Mouse (Mus musculus): Measurements from ENCODE around the gene Klk1b16. TPM values are rescaled to one million over a fixed set of nuclear protein-coding genes. Genes with fewer than 3 reads are reported as not detected.
"Not testable (repeated sequence)": the region's sequence is repeated elsewhere in the genome, so short reads cannot be mapped to it uniquely, and the experiment has no call there.

Klk1b16 gene
- not detected in 2 replicates for polyA plus RNA-seq (2015; fragmentation: Nextera tagmentation; extraction: Ambion mirVana)

DNA sequence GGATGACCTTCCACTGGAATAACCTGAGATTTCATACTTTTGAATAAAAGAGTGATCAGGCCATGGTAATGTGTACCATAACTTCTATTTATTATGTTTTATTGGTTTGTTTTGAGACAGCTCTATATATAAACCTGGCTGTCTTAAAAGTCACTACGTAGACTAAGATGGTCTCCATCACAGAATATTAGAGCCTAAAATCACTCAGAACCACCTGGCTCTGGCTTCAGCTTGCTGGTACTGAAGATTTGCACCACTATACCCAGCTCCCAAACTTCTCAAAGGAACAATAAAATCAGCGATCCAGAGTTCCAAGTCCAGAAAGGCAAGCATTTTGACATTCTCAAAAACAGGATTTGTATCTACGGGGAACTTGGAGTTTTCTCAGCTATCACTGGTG lies at the start of gene Klk1b16:
Gene Klk1b16 (plus strand): TSS at position 301 of the 400 bp plus-strand sequence.
- Histone ChIP-seq H3K4me3 (ENCODE audit: low read depth, low read length) (no peak within 1 kb of the TSS), H3K9ac (ENCODE audit: low read depth, low read length) (no peak within 1 kb of the TSS), H3K36me3 (ENCODE audit: control insufficient read depth, insufficient read depth) (no peaks in the 10 kb centered on the region), H3K27ac (ENCODE audit: low read depth, low read length) (no peak within 1 kb of the TSS), H3K4me1 (replicated peaks; ENCODE audit: control insufficient read depth, insufficient read depth, low read length) (no peaks in the 10 kb centered on the region), H3K4me2 (replicated peaks; ENCODE audit: low read depth) (no peak within 1 kb of the TSS), H3K27me3 (replicated peaks; ENCODE audit: control insufficient read depth, insufficient read depth, low read length) (no peaks in the 10 kb centered on the region), H3K9me3 (ENCODE audit: control insufficient read depth) (no peaks in the 10 kb centered on the region)
- no peak for ATAC-seq
- no peak for TF ChIP-seq CTCF (IDR thresholded peaks at IDR 0.05; ENCODE audit: low read depth)
- WGBS: 90% methylated on average over 3 of the region's 3 CpGs

DNA sequence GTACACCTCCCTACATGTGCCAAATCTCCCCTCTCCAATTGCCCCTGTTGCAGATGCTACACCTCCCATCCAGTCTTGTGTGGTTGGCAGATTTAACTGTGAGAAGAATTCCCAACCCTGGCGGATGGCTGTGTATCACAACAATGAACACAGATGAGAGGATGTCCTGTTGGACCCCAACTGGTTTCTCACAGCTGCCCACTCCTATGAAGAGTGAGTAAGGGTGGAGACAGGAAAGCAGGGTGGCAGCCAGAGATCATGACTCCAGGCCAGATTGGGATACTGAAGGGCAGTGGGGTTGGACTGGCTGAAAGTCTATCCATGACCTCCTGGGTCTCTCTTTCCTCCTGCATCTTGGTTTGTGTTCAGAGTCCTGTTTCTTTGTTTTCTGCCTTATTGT lies 40.5 kb upstream of the Klk1b16 start:
- H3K4me1 ChIP-seq (replicated peaks; ENCODE audit: control insufficient read depth, insufficient read depth, low read length): no peaks in the 10 kb centered on the region
- WGBS: 89% methylated on average over 1 of the region's 1 CpGs
- no peak overlapping the region for H3K27ac ChIP-seq (ENCODE audit: low read depth, low read length)
- no peak for ATAC-seq
- H3K4me3 ChIP-seq (ENCODE audit: low read depth, low read length): no peak overlapping the region
- H3K9ac ChIP-seq (ENCODE audit: low read depth, low read length): no peak overlapping the region
- H3K9me3 ChIP-seq (ENCODE audit: control insufficient read depth): no peaks in the 10 kb centered on the region
- TF ChIP-seq CTCF (IDR thresholded peaks at IDR 0.05; ENCODE audit: low read depth): no peak
- no peaks in the 10 kb centered on the region for H3K27me3 ChIP-seq (replicated peaks; ENCODE audit: control insufficient read depth, insufficient read depth, low read length)
- H3K36me3 ChIP-seq (ENCODE audit: control insufficient read depth, insufficient read depth): no peaks in the 10 kb centered on the region
- no peak overlapping the region for H3K4me2 ChIP-seq (replicated peaks; ENCODE audit: low read depth)

DNA sequence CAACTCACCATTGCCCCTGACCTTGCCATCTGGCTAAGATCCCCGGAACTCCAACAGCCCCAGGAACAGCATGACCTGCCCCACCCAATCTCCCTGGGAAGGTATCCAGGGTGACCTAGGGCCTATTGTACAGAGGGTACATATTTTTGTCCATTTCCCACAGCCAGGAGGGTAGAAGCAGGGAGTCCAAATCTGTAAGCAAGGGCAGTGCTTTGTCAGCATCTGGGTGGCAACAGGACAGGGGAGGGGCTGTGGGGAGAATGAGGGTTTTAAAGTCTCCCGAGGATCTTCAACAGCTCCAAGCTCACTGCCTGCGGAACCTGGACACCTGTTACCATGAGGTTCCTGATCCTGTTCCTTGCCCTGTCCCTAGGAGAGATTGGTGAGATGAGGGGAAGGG lies 34.5 kb upstream of the Klk1b16 start, which contains the start of gene Klk1b21:
Gene Klk1b21 (plus strand): TSS at position 301 of the 400 bp plus-strand sequence.
- H3K27me3 ChIP-seq (replicated peaks; ENCODE audit: control insufficient read depth, insufficient read depth, low read length); ATAC-seq; H3K9me3 ChIP-seq (ENCODE audit: control insufficient read depth); H3K27ac ChIP-seq (ENCODE audit: low read depth, low read length); H3K4me3 ChIP-seq (ENCODE audit: low read depth, low read length); H3K4me1 ChIP-seq (replicated peaks; ENCODE audit: control insufficient read depth, insufficient read depth, low read length); H3K4me2 ChIP-seq (replicated peaks; ENCODE audit: low read depth); H3K9ac ChIP-seq (ENCODE audit: low read depth, low read length); H3K36me3 ChIP-seq (ENCODE audit: control insufficient read depth, insufficient read depth): not testable (repeated sequence)
- WGBS: 68% methylated on average over 3 of the region's 3 CpGs

- WGBS: 63% methylated on average over 4 of the region's 4 CpGs
- Histone ChIP-seq H3K4me2 (replicated peaks; ENCODE audit: low read depth) (no peak within 1 kb of the TSS), H3K4me1 (replicated peaks; ENCODE audit: control insufficient read depth, insufficient read depth, low read length) (no peaks in the 10 kb centered on the region), H3K9me3 (ENCODE audit: control insufficient read depth) (no peaks in the 10 kb centered on the region), H3K9ac (ENCODE audit: low read depth, low read length) (no peak within 1 kb of the TSS), H3K27ac (ENCODE audit: low read depth, low read length) (no peak within 1 kb of the TSS), H3K4me3 (ENCODE audit: low read depth, low read length) (no peak within 1 kb of the TSS), H3K36me3 (ENCODE audit: control insufficient read depth, insufficient read depth) (no peaks in the 10 kb centered on the region), H3K27me3 (replicated peaks; ENCODE audit: control insufficient read depth, insufficient read depth, low read length) (no peaks in the 10 kb centered on the region)
- ATAC-seq: no peak
- no peak for TF ChIP-seq CTCF (IDR thresholded peaks at IDR 0.05; ENCODE audit: low read depth)
Observed at GRCm38 (mm10) chr7:44112373-44112772, 24.2 kb upstream of the Klk1b16 start, which contains the start of gene Klk1b22. Gene Klk1b22 (plus strand): TSS chr7:44112673.

DNA sequence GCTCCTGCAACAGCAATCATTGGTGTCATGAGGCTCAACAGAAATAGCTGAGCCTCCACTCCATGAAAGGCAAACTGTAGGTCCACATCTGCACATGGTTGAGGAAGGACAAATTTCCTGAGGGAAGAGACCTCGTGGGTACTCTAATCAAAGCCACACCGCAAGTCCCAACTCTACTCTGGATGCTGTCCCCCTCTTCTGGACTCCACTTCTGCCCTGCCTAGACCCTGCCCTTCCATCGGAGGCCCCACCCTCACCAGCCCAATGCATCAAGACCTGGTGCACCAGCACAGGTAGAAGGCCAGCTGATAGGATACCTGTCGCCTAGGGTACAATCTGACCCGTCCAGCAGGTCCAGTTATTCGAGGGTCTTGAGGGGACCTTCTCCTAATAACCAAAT lies 13.1 kb upstream of the Klk1b16 start:
- no peak for ATAC-seq
- 87% methylated on average over 6 of the region's 6 CpGs for WGBS

GRCm38 (mm10) chr7:44179299-44180045 lies 42.9 kb downstream of the Klk1b16 start:
- no peaks in the 10 kb centered on the region for H3K36me3 ChIP-seq (ENCODE audit: control insufficient read depth, insufficient read depth)
- 44% methylated on average over 9 of the region's 9 CpGs for WGBS
- no peak for TF ChIP-seq CTCF (IDR thresholded peaks at IDR 0.05; ENCODE audit: low read depth)
- 0 out of 2 replicates have a peak, but pooled peaks have one; percentile 53 for ATAC-seq
- no peak overlapping the region for H3K9ac ChIP-seq (ENCODE audit: low read depth, low read length)
- no peak overlapping the region for H3K4me3 ChIP-seq (ENCODE audit: low read depth, low read length)
- no peaks in the 10 kb centered on the region for H3K4me1 ChIP-seq (replicated peaks; ENCODE audit: control insufficient read depth, insufficient read depth, low read length)
- H3K4me2 ChIP-seq (replicated peaks; ENCODE audit: low read depth): no peak overlapping the region
- no peak overlapping the region for H3K27ac ChIP-seq (ENCODE audit: low read depth, low read length)
- no peaks in the 10 kb centered on the region for H3K9me3 ChIP-seq (ENCODE audit: control insufficient read depth)
- H3K27me3 ChIP-seq (replicated peaks; ENCODE audit: control insufficient read depth, insufficient read depth, low read length): no peaks in the 10 kb centered on the region

More for the DNA sequence above, 13.1 kb upstream of the Klk1b16 start:
- Histone ChIP-seq H3K27me3 (replicated peaks; ENCODE audit: control insufficient read depth, insufficient read depth, low read length) (no peaks in the 10 kb centered on the region), H3K4me2 (replicated peaks; ENCODE audit: low read depth) (no peak overlapping the region), H3K4me3 (ENCODE audit: low read depth, low read length) (no peak overlapping the region), H3K27ac (ENCODE audit: low read depth, low read length) (no peak overlapping the region), H3K36me3 (ENCODE audit: control insufficient read depth, insufficient read depth) (no peaks in the 10 kb centered on the region), H3K9ac (ENCODE audit: low read depth, low read length) (no peak overlapping the region), H3K9me3 (ENCODE audit: control insufficient read depth) (no peaks in the 10 kb centered on the region), H3K4me1 (replicated peaks; ENCODE audit: control insufficient read depth, insufficient read depth, low read length) (no peaks in the 10 kb centered on the region)
- TF ChIP-seq CTCF (IDR thresholded peaks at IDR 0.05; ENCODE audit: low read depth): no peak

DNA sequence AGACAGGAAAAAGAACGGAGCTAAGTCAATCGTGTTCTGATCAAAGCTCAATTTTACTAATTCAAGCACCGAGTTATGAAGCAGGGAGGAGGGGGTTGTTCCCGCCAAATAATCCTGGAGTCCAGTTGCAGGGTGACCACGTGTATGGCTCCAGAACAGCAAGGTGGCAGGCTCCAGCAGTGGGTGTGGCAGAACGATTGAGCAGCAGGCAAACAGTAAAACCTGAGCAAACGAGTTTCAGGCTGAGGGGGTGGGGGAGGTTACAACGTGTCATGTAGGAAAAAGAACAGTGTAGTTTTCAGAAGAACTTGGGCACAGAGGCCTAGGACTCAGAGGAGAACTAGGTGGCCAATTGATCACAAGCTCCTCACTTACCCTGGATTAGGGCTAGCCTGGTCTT lies 49.9 kb downstream of the Klk1b16 start:
- H3K4me3 ChIP-seq (ENCODE audit: low read depth, low read length); H3K4me2 ChIP-seq (replicated peaks; ENCODE audit: low read depth); H3K36me3 ChIP-seq (ENCODE audit: control insufficient read depth, insufficient read depth); H3K9ac ChIP-seq (ENCODE audit: low read depth, low read length); H3K27me3 ChIP-seq (replicated peaks; ENCODE audit: control insufficient read depth, insufficient read depth, low read length); H3K4me1 ChIP-seq (replicated peaks; ENCODE audit: control insufficient read depth, insufficient read depth, low read length); H3K27ac ChIP-seq (ENCODE audit: low read depth, low read length); ATAC-seq; H3K9me3 ChIP-seq (ENCODE audit: control insufficient read depth): not testable (repeated sequence)
- WGBS: 38% methylated on average over 8 of the region's 8 CpGs

DNA sequence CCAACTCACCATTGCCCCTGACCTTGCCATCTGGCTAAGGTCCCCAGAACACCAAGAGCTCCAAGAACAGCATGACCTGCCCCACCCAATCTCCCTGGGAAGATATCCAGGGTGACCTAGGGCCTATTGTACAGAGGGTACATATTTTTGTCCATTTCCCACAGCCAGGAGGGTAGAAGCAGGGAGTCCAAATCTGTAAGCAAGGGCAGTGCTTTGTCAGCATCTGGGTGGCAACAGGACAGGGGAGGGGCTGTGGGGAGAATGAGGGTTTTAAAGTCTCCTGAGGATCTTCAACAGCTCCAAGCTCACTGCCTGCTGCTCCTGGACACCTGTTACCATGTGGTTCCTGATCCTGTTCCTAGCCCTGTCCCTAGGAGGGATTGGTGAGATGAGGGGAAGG lies 51.4 kb downstream of the Klk1b16 start, which contains the start of gene Klk1b24:
Gene Klk1b24 (plus strand): TSS at position 301 of the 400 bp plus-strand sequence.
- ATAC-seq: not testable (repeated sequence)

More for the DNA sequence above, 51.4 kb downstream of the Klk1b16 start, which contains the start of gene Klk1b24:
- not testable (repeated sequence) for H3K4me3 ChIP-seq (ENCODE audit: low read depth, low read length); H3K27me3 ChIP-seq (replicated peaks; ENCODE audit: control insufficient read depth, insufficient read depth, low read length); H3K27ac ChIP-seq (ENCODE audit: low read depth, low read length); H3K9me3 ChIP-seq (ENCODE audit: control insufficient read depth); H3K36me3 ChIP-seq (ENCODE audit: control insufficient read depth, insufficient read depth); H3K4me2 ChIP-seq (replicated peaks; ENCODE audit: low read depth); H3K9ac ChIP-seq (ENCODE audit: low read depth, low read length); H3K4me1 ChIP-seq (replicated peaks; ENCODE audit: control insufficient read depth, insufficient read depth, low read length)

All from intestine, postnatal 0 days (tissue).